Mouse (Mus musculus): ENCODE results near the gene Pias1. TPM values are rescaled to one million over a fixed set of nuclear protein-coding genes. Genes with fewer than 3 reads are reported as not detected.

Gene Pias1
- polyA plus RNA-seq, 1 experiment, result 75.3 TPM

DNA sequence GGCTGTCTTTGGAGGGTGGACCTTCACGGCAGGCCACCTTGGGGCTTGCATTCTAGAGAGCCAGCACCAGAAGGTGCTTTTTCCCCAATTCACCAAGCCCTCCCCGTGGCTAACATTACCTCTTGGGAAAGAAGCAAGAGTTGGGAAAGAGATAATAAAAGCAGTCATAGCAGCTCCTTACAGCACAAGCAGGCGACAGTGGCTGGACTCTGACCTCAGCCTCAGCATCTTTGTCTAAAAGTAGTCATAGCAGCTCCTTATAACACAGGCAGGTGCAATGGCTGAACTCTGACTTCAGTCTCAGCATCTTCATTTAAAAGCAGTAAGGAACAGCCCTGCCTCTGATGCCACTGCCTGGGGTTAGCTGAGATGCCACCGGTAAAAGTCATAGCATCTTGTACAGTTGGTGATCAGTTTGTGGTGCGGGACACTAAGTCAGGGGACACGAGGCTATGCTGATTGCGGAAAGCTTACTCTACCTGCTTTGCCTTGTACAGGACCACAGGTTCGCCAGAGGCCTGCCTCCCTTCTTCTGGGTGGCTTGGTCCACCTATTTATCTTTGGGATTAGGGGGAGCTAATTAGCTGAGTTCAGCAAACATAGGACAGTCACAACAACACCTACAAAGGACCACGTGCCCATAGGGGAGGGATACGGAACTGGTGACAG lies 144.2 kb downstream of the Pias1 start:
- Histone ChIP-seq H3K27ac (ENCODE audit: insufficient read depth, low read depth, low read length) (no peak overlapping the region), H3K4me3 (ENCODE audit: insufficient read depth, low read length) (no peak overlapping the region), H3K4me1 (ENCODE audit: control insufficient read depth, insufficient read depth, low read length) (peaks cover 20% of the 10 kb centered on the region)
- no peak for TF ChIP-seq CTCF (IDR thresholded peaks at IDR 0.05; ENCODE audit: low read depth, low read length)
- TF ChIP-seq POLR2A (IDR thresholded peaks at IDR 0.05; ENCODE audit: borderline replicate concordance, low read depth, low read length), result no peak

DNA sequence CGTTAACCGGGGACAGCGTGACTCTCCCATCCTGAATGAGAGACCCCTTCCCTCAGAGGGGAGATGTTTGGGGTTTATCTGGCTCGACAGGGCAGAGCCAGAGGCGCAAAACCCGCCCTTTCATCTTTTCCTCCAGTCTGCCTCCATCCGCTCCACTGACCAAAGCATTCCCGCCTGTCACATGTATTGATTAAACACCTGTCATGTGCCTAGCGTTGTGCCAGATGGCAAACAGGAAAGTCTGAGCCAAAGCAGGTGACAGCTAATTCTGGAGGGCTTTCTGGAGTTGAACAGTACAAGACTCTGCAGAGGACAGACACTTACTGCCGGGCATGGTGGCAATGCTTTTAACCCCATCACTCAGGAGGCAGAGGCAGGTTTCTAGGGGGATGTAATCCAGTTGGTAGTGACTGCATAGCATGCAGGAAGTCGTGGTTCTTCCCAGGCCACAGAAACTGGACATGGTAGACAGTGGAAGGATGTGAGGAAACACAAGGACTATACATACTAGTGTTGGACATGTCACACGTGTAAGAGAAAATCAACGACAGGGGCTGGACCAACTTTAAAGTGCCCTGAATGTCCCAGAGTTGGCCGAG lies 148.5 kb downstream of the Pias1 start:
- Histone ChIP-seq H3K4me1 (ENCODE audit: control insufficient read depth, insufficient read depth, low read length) (peaks cover 15% of the 10 kb centered on the region), H3K27ac (ENCODE audit: insufficient read depth, low read depth, low read length) (peak overlapping the region; percentile 77), H3K4me3 (ENCODE audit: insufficient read depth, low read length) (peak overlapping the region; percentile 76)
- TF ChIP-seq CTCF (IDR thresholded peaks at IDR 0.05; ENCODE audit: low read depth, low read length), result no peak
- no peak for TF ChIP-seq POLR2A (IDR thresholded peaks at IDR 0.05; ENCODE audit: borderline replicate concordance, low read depth, low read length)

DNA sequence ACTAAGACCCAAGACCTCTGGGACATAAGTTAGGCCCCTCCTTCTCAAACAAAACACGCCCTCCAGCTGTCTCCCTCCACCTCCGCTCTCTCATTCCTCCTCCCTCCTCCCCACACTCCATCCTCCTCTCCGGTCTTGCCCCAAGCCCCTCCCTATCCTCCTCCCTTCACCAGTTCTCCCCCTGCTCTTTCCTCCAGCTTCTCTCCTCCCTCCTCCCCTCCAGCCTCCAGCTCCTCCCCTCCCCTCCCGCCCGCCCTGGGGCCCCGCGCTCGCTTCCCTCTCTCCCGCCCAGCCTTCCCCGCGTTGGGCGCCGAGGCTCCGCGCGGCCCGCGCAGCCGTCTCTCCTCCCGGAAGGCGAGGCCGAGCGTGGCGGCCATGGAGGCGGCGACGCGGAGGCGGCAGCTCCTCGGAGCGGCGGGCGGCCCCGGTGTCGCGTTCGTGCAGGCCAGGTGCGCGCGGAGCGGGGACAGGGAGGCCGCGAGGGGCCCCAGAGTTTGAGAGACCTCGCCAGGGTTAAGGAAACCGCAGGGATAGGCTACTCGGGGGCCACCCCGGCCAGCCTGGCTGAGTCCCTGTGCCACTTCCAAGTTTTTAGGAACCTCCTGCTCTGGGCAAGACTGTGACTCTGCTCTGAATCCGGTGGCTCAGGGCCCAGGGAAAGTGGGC lies 149.1 kb downstream of the Pias1 start, which contains the start of gene Cln6:
Gene Cln6 (plus strand): TSS at position 280 of the 666 bp plus-strand sequence.
- TF ChIP-seq CTCF (IDR thresholded peaks at IDR 0.05; ENCODE audit: low read depth, low read length), result no peak
- TF ChIP-seq POLR2A (IDR thresholded peaks at IDR 0.05; ENCODE audit: borderline replicate concordance, low read depth, low read length), result peak; percentile 58; the same call in 1 of the 2 replicates
- Histone ChIP-seq H3K27ac (ENCODE audit: insufficient read depth, low read depth, low read length) (peak within 1 kb of the TSS; percentile 77), H3K4me1 (ENCODE audit: control insufficient read depth, insufficient read depth, low read length) (peaks cover 14% of the 10 kb centered on the region)

DNA sequence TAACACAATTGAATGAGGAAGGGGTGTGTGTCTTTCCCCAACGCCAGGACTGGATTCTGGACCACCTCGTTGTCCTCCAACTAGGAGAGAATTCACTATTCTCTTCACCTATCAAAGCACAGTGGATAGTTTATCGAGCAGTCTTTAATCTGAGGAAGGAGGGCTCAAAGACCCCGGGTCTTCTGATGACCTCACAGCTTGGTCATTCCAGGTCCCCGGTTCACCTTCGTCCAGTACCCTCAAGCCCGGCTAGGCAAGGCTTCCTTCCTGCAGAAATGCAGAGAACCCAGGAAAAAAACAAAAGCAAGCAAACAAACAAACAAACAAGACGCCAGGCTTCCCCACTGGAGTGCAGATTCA lies 149.6 kb downstream of the Pias1 start:
- no peak for TF ChIP-seq CTCF (IDR thresholded peaks at IDR 0.05; ENCODE audit: low read depth, low read length)
- no peak for TF ChIP-seq POLR2A (IDR thresholded peaks at IDR 0.05; ENCODE audit: borderline replicate concordance, low read depth, low read length)
- peaks cover 14% of the 10 kb centered on the region for H3K4me1 ChIP-seq (ENCODE audit: control insufficient read depth, insufficient read depth, low read length)
- H3K4me3 ChIP-seq (ENCODE audit: insufficient read depth, low read length), result peak overlapping the region; percentile 51
- H3K27ac ChIP-seq (ENCODE audit: insufficient read depth, low read depth, low read length), result peak overlapping the region; percentile 65

More for the DNA sequence above, 149.1 kb downstream of the Pias1 start, which contains the start of gene Cln6:
- H3K4me3 ChIP-seq (ENCODE audit: insufficient read depth, low read length), result peak within 1 kb of the TSS; percentile 76

DNA sequence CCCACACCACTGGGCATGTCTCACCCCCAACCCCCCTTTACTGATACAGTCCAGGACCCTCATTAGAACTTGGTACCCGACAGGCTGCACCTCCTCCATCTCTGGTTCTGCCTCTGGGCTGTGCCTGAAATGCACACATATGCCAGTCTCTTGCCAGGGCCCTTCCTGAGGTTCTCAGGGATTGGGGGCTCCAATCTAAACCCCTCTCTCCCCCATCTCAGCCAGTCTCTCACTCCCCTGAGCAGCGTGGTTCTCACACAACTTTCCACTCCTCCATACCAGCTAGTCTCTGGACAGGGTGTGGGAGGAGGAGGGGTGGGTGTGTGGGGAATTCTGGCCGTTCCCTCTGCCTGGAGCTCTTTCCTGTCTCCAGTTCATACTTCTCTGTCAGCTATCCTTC lies 150.1 kb downstream of the Pias1 start:
- H3K27ac ChIP-seq (ENCODE audit: insufficient read depth, low read depth, low read length), result peak overlapping the region; percentile 65; the same call in 1 of the 2 replicates
- peaks cover 14% of the 10 kb centered on the region for H3K4me1 ChIP-seq (ENCODE audit: control insufficient read depth, insufficient read depth, low read length)
- TF ChIP-seq CTCF (IDR thresholded peaks at IDR 0.05; ENCODE audit: low read depth, low read length) (no peak), POLR2A (IDR thresholded peaks at IDR 0.05; ENCODE audit: borderline replicate concordance, low read depth, low read length) (no peak)
- H3K4me3 ChIP-seq (ENCODE audit: insufficient read depth, low read length), result no peak overlapping the region

DNA sequence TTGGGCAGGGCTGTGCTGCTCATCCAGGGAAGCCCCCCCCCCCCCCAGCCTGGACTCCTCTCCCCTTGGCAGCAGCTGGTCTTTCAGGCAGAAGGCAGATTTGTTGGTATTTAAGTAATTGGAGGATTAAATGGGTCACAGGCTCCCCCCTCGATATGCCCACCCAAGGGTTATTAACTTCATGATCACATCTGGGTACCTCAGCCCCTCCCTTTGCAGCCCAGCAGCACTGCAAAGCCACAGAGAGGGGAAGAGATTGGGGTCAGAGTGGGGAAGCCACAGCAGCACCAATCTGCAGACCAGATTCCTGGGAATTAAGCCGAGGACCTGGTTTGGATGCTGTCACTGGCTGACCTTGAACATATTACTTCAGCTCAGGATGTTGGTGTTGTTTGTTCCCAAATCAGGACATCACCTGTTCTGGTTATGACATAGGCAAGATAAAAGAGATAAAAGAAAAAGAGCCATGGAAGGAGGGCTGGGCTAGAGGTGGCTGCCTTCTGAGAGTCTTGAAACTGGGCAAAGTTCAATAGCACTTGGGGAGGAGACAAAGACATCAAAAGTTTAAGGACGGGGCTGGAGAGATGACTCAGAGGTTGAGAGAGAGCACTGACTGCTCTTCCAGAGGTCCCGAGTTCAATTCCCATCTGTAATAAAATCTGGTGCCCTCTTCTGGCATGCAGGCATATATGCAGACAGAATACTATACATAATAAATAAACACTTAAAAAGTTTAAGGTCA lies 151.8 kb downstream of the Pias1 start:
- Histone ChIP-seq H3K4me1 (ENCODE audit: control insufficient read depth, insufficient read depth, low read length) (peaks cover 14% of the 10 kb centered on the region), H3K4me3 (ENCODE audit: insufficient read depth, low read length) (no peak overlapping the region), H3K27ac (ENCODE audit: insufficient read depth, low read depth, low read length) (no peak overlapping the region)
- TF ChIP-seq CTCF (IDR thresholded peaks at IDR 0.05; ENCODE audit: low read depth, low read length) (no peak), POLR2A (IDR thresholded peaks at IDR 0.05; ENCODE audit: borderline replicate concordance, low read depth, low read length) (no peak)

DNA sequence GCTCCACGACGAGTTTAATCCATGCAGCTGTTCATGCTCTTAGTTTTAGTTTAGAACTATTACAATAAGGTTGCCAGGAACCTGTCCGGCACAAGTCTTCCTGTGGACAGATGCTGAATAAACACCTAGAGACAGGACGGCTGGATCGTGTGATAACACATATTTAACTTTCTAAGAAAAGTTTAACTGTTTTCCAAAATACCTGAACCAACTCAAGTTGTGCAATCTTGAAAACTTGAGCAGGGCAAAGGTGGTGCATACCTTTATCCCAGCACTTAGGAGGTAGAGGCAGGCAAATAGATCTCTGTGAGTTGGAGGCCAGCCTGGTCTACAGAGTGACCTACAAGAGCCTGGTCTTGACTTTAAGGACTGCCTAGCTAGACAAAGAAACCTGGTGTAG lies 152.8 kb downstream of the Pias1 start:
- Histone ChIP-seq H3K4me3 (ENCODE audit: insufficient read depth, low read length) (no peak overlapping the region), H3K4me1 (ENCODE audit: control insufficient read depth, insufficient read depth, low read length) (peaks cover 10% of the 10 kb centered on the region), H3K27ac (ENCODE audit: insufficient read depth, low read depth, low read length) (no peak overlapping the region)
- no peak for TF ChIP-seq POLR2A (IDR thresholded peaks at IDR 0.05; ENCODE audit: borderline replicate concordance, low read depth, low read length)
- TF ChIP-seq CTCF (IDR thresholded peaks at IDR 0.05; ENCODE audit: low read depth, low read length), result no peak

DNA sequence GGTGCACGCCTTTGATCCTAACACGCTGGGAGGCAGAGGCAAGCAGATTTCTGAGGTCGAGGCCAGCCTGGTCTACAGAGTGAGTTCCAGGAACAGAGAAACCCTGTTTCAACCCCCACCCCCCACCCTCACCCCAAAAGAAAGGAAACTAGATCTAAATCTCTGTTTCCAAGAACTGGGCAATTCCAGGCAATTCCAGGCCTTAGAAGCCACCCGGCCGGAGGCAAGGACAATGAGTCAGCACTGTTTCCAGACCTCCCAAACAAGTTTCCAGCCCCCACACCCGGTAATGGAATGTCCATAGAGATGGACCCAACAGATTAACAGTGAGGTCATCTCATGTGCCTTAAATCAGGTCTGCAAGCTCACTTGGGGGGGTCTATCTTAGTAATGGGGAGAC lies 157.8 kb downstream of the Pias1 start:
- TF ChIP-seq CTCF (IDR thresholded peaks at IDR 0.05; ENCODE audit: low read depth, low read length) (no peak), POLR2A (IDR thresholded peaks at IDR 0.05; ENCODE audit: borderline replicate concordance, low read depth, low read length) (no peak)
- peak overlapping the region; percentile 35 for H3K27ac ChIP-seq (ENCODE audit: insufficient read depth, low read depth, low read length)
- H3K4me1 ChIP-seq (ENCODE audit: control insufficient read depth, insufficient read depth, low read length), result peaks cover 6% of the 10 kb centered on the region
- no peak overlapping the region for H3K4me3 ChIP-seq (ENCODE audit: insufficient read depth, low read length)

DNA sequence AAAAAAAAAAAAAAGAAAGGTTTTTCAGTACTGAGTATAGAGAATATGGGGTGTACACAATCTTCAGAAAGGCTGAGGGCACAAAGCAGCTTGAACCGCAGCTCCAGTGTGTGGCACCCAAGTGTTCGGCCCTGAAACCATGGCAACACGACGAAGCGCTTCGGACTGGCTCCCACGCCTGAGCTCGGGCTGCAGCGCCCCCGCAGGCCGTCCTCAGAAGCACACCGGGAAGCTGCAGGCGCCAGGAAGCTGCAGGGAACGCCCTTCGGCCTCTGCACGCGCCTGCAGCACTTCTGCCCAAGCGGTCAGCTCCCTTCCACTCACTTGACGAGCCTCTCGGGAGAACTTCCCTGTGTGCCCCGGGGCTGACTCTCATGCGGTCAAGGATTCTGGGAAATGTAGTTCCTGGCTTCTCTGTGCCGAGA lies 159.1 kb downstream of the Pias1 start:
- Histone ChIP-seq H3K4me1 (ENCODE audit: control insufficient read depth, insufficient read depth, low read length) (peaks cover 6% of the 10 kb centered on the region), H3K27ac (ENCODE audit: insufficient read depth, low read depth, low read length) (no peak overlapping the region; the same call in 1 of the 2 replicates), H3K4me3 (ENCODE audit: insufficient read depth, low read length) (peak overlapping the region; percentile 44; the same call in 1 of the 2 replicates)
- no peak for TF ChIP-seq POLR2A (IDR thresholded peaks at IDR 0.05; ENCODE audit: borderline replicate concordance, low read depth, low read length)
- no peak; the same call in 1 of the 2 replicates for TF ChIP-seq CTCF (IDR thresholded peaks at IDR 0.05; ENCODE audit: low read depth, low read length)

Other genes starting within 250 kb of the Pias1 start
- 12.8 and 15.8 TPM in 2 replicates for gene Fem1b, start 176.0 kb downstream of the Pias1 start, polyA plus RNA-seq (2012; ENCODE audit: insufficient read depth, insufficient read length, missing spikeins)
- 95.4 and 113 TPM in 2 replicates for gene Cln6, start 149.1 kb downstream of the Pias1 start, polyA plus RNA-seq (2012; ENCODE audit: insufficient read depth, insufficient read length, missing spikeins)
- 2.4 and 6.2 TPM in 2 replicates for gene Calml4, start 129.8 kb downstream of the Pias1 start, polyA plus RNA-seq (2012; ENCODE audit: insufficient read depth, insufficient read length, missing spikeins)
- gene Skor1, start 161.0 kb upstream of the Pias1 start, polyA plus RNA-seq (2012; ENCODE audit: insufficient read depth, insufficient read length, missing spikeins), result not detected in 2 replicates

All from bone marrow macrophage, adult 2 months (primary cell).